ENCODE assay signal across 20 mouse cellular contexts in genomic region chr7:126324791-126325190, GRCm38 (mm10). TPM values are rescaled to one million over a fixed set of nuclear protein-coding genes. Genes with fewer than 3 reads are reported as not detected.
DNase-seq lines count a peak whose midpoint lies in the region; ATAC-seq and TF ChIP-seq lines count a peak whose summit lies in the region.
"Had no signal": no experiment of that assay in that cellular context is flagged by ENCODE, and none has a peak within 500 bp of the region (broad histone marks: within the 10 kb centered on the region; RNA-seq: fewer than 3 reads in every experiment).

No protein-coding gene starts in this region.

- no peak for TF ChIP-seq EP300 in heart, postnatal 0 days (IDR thresholded peaks at IDR 0.05; ENCODE audit: low read depth)
- TF ChIP-seq EP300 in stomach, postnatal 0 days (optimal IDR thresholded peaks at IDR 0.05): no peak

- H3K9me3 ChIP-seq in embryonic facial prominence, embryonic 14.5 days (ENCODE audit: control insufficient read depth, low read length): no peaks in the 10 kb centered on the region
- H3K9me3 ChIP-seq in embryonic facial prominence, embryonic 10.5 days: no peaks in the 10 kb centered on the region
- H3K9me3 ChIP-seq in heart, postnatal 0 days (replicated peaks; ENCODE audit: control insufficient read depth, low read length): no peaks in the 10 kb centered on the region
- no peaks in the 10 kb centered on the region for H3K9me3 ChIP-seq in stomach, embryonic 15.5 days
- no peaks in the 10 kb centered on the region for H3K9me3 ChIP-seq in stomach, postnatal 0 days (ENCODE audit: control insufficient read depth, low read length)
- no peaks in the 10 kb centered on the region for H3K9me3 ChIP-seq in stomach, embryonic 16.5 days (replicated peaks; ENCODE audit: control insufficient read depth, low read length)
- H3K9me3 ChIP-seq: embryonic facial prominence, embryonic 12.5 days; limb, embryonic 10.5 days; lung, embryonic 15.5 days; neural tube, embryonic 15.5 days had no signal

- H3K27me3 ChIP-seq in embryonic facial prominence, embryonic 14.5 days (replicated peaks; ENCODE audit: control insufficient read depth, insufficient read depth, low read length): peaks cover 8% of the 10 kb centered on the region; the same call in 1 of the 2 replicates
- H3K27me3 ChIP-seq in embryonic facial prominence, embryonic 10.5 days (replicated peaks; ENCODE audit: low read depth, poor library complexity, severe bottlenecking): 0 out of 2 replicates have a peak, but pooled peaks cover 13% of the 10 kb centered on the region
- peaks cover 3% of the 10 kb centered on the region; the same call in 1 of the 2 replicates for H3K27me3 ChIP-seq in heart, postnatal 0 days (ENCODE audit: control insufficient read depth, insufficient read depth, low read length)
- H3K27me3 ChIP-seq in stomach, embryonic 15.5 days (replicated peaks): no peaks in the 10 kb centered on the region
- no peaks in the 10 kb centered on the region for H3K27me3 ChIP-seq in stomach, postnatal 0 days (ENCODE audit: control insufficient read depth, insufficient read depth, low read length)
- no peaks in the 10 kb centered on the region; the same call in 1 of the 2 replicates for H3K27me3 ChIP-seq in stomach, embryonic 16.5 days (ENCODE audit: control insufficient read depth, insufficient read depth, low read length)
- H3K27me3 ChIP-seq: embryonic facial prominence, embryonic 12.5 days; lung, embryonic 15.5 days had no signal

- no peak for TF ChIP-seq CTCF in heart, postnatal 0 days (IDR thresholded peaks at IDR 0.05; ENCODE audit: low read depth)
- TF ChIP-seq CTCF in stomach, postnatal 0 days (IDR thresholded peaks at IDR 0.05; ENCODE audit: low read depth): no peak

- no peak overlapping the region for H3K9ac ChIP-seq in embryonic facial prominence, embryonic 14.5 days (ENCODE audit: low read depth, low read length)
- no peak overlapping the region for H3K9ac ChIP-seq in heart, postnatal 0 days (replicated peaks; ENCODE audit: low read depth, low read length)
- no peak overlapping the region for H3K9ac ChIP-seq in stomach, embryonic 15.5 days
- no peak overlapping the region for H3K9ac ChIP-seq in stomach, postnatal 0 days (ENCODE audit: low read length)
- H3K9ac ChIP-seq in stomach, embryonic 16.5 days (ENCODE audit: low read length): no peak overlapping the region
- H3K9ac ChIP-seq: embryonic facial prominence, embryonic 12.5 days; lung, embryonic 15.5 days; neural tube, embryonic 15.5 days had no signal

- H3K4me3 ChIP-seq in embryonic facial prominence, embryonic 14.5 days (ENCODE audit: low read depth, low read length): no peak overlapping the region
- no peak overlapping the region for H3K4me3 ChIP-seq in embryonic facial prominence, embryonic 10.5 days
- H3K4me3 ChIP-seq in heart, postnatal 0 days (ENCODE audit: low read depth, low read length): no peak overlapping the region
- H3K4me3 ChIP-seq in stomach, embryonic 15.5 days (replicated peaks): no peak overlapping the region
- H3K4me3 ChIP-seq in stomach, postnatal 0 days (ENCODE audit: low read depth, low read length): no peak overlapping the region
- no peak overlapping the region for H3K4me3 ChIP-seq in stomach, embryonic 16.5 days (replicated peaks; ENCODE audit: low read length)
- H3K4me3 ChIP-seq: embryonic facial prominence, embryonic 12.5 days; left cerebral cortex, adult 2 months; limb, embryonic 10.5 days; lung, embryonic 15.5 days; neural tube, embryonic 15.5 days had no signal

- 23% methylated on average over 3 of the region's 3 CpGs for WGBS in embryonic facial prominence, embryonic 14.5 days
- 40% methylated on average over 3 of the region's 3 CpGs for WGBS in embryonic facial prominence, embryonic 10.5 days
- WGBS in heart, postnatal 0 days: 13% methylated on average over 3 of the region's 3 CpGs
- WGBS in stomach, embryonic 15.5 days: 8% methylated on average over 3 of the region's 3 CpGs
- WGBS in stomach, postnatal 0 days: 7% methylated on average over 3 of the region's 3 CpGs
- 13% methylated on average over 3 of the region's 3 CpGs for WGBS in stomach, embryonic 16.5 days

- no peak overlapping the region for H3K4me2 ChIP-seq in embryonic facial prominence, embryonic 14.5 days (ENCODE audit: low read depth, low read length)
- no peak overlapping the region for H3K4me2 ChIP-seq in heart, postnatal 0 days (ENCODE audit: low read depth, low read length)
- H3K4me2 ChIP-seq in stomach, embryonic 15.5 days: no peak overlapping the region
- H3K4me2 ChIP-seq in stomach, postnatal 0 days (replicated peaks; ENCODE audit: low read depth): no peak overlapping the region
- no peak overlapping the region for H3K4me2 ChIP-seq in stomach, embryonic 16.5 days (ENCODE audit: low read depth, low read length)
- H3K4me2 ChIP-seq: embryonic facial prominence, embryonic 12.5 days; liver, embryonic 11.5 days; lung, embryonic 15.5 days; neural tube, embryonic 15.5 days had no signal

- intact Hi-C loops in heart, postnatal 25 days (cut with DNase I): loop anchor here (5.0 kb wide), 1 partner anchor 203 kb away; no protein-coding TSS in a partner anchor

- H3K36me3 ChIP-seq in embryonic facial prominence, embryonic 14.5 days (ENCODE audit: control insufficient read depth, insufficient read depth, low read length): no peaks in the 10 kb centered on the region
- no peaks in the 10 kb centered on the region for H3K36me3 ChIP-seq in embryonic facial prominence, embryonic 10.5 days (replicated peaks)
- no peaks in the 10 kb centered on the region for H3K36me3 ChIP-seq in heart, postnatal 0 days (replicated peaks; ENCODE audit: control insufficient read depth, insufficient read depth, low read length)
- no peaks in the 10 kb centered on the region for H3K36me3 ChIP-seq in stomach, embryonic 15.5 days
- H3K36me3 ChIP-seq in stomach, postnatal 0 days (ENCODE audit: control insufficient read depth, insufficient read depth, low read length): no peaks in the 10 kb centered on the region
- H3K36me3 ChIP-seq in stomach, embryonic 16.5 days (ENCODE audit: control insufficient read depth, insufficient read depth, low read length): no peaks in the 10 kb centered on the region
- H3K36me3 ChIP-seq: embryonic facial prominence, embryonic 12.5 days; limb, embryonic 10.5 days; lung, embryonic 15.5 days; neural tube, embryonic 15.5 days had no signal

- H3K4me1 ChIP-seq in embryonic facial prominence, embryonic 14.5 days (ENCODE audit: control insufficient read depth, insufficient read depth, low read length): no peaks in the 10 kb centered on the region
- peaks cover 8% of the 10 kb centered on the region for H3K4me1 ChIP-seq in embryonic facial prominence, embryonic 10.5 days
- no peaks in the 10 kb centered on the region for H3K4me1 ChIP-seq in heart, postnatal 0 days (ENCODE audit: control insufficient read depth, insufficient read depth)
- H3K4me1 ChIP-seq in stomach, embryonic 15.5 days: no peaks in the 10 kb centered on the region
- H3K4me1 ChIP-seq in stomach, postnatal 0 days (replicated peaks; ENCODE audit: control insufficient read depth, insufficient read depth): no peaks in the 10 kb centered on the region
- no peaks in the 10 kb centered on the region for H3K4me1 ChIP-seq in stomach, embryonic 16.5 days (ENCODE audit: control insufficient read depth, insufficient read depth, low read length)
- H3K4me1 ChIP-seq: embryonic facial prominence, embryonic 12.5 days; limb, embryonic 10.5 days; lung, embryonic 15.5 days had no signal

- ATAC-seq in embryonic facial prominence, embryonic 14.5 days (ENCODE audit: low read depth): no peak
- peak; percentile 39; the same call in 1 of the 2 replicates for ATAC-seq in heart, postnatal 0 days (ENCODE audit: insufficient read depth, low read depth)
- peak; percentile 39; the same call in 1 of the 2 replicates for ATAC-seq in stomach, embryonic 15.5 days (ENCODE audit: insufficient read depth, low FRiP score, low read depth)
- no peak for ATAC-seq in stomach, postnatal 0 days (ENCODE audit: low FRiP score, low TSS enrichment)
- no peak for ATAC-seq in stomach, embryonic 16.5 days (ENCODE audit: insufficient read depth, low FRiP score)
- ATAC-seq: forebrain, embryonic 16.5 days; hindbrain, embryonic 16.5 days had no signal

- peak; percentile 10 for DNase-seq in embryonic facial prominence, embryonic 14.5 days (ENCODE audit: low spot score)
- no peak for DNase-seq in embryonic facial prominence, embryonic 10.5 days (ENCODE audit: low spot score)
- DNase-seq in heart, postnatal 0 days (ENCODE audit: low spot score): peak; percentile 13
- no peak for DNase-seq in heart, postnatal 25 days (ENCODE audit: low spot score)
- no peak for DNase-seq in stomach, postnatal 0 days (ENCODE audit: low spot score)
- DNase-seq in frontal cortex, adult 2 months (ENCODE audit: extremely low spot score in 1 of 2, low spot score in 1 of 2): no peak
- DNase-seq: adrenal gland, adult 2 months; cerebellum, postnatal 14 days; kidney, adult 2 months; kidney, postnatal 14 days had no signal

- H3K27ac ChIP-seq in embryonic facial prominence, embryonic 14.5 days (replicated peaks; ENCODE audit: low read depth, low read length): peak overlapping the region; percentile 15; the same call in 1 of the 2 replicates
- H3K27ac ChIP-seq in embryonic facial prominence, embryonic 10.5 days (replicated peaks): no peak overlapping the region; the same call in 1 of the 2 replicates
- no peak overlapping the region for H3K27ac ChIP-seq in heart, postnatal 0 days (ENCODE audit: low read depth)
- no peak overlapping the region for H3K27ac ChIP-seq in stomach, embryonic 15.5 days
- H3K27ac ChIP-seq in stomach, postnatal 0 days (replicated peaks): no peak overlapping the region
- peak overlapping the region; percentile 29; the same call in 1 of the 2 replicates for H3K27ac ChIP-seq in stomach, embryonic 16.5 days (ENCODE audit: low read length)
- H3K27ac ChIP-seq: embryonic facial prominence, embryonic 12.5 days; left cerebral cortex, adult 2 months; limb, embryonic 10.5 days; lung, embryonic 15.5 days; neural tube, embryonic 15.5 days had no signal

RNA-seq across cellular contexts. Expression of gene Lat, which starts 44.6 kb away (rescaled TPM):
- polyA plus RNA-seq in embryonic facial prominence, embryonic 14.5 days (2014; fragmentation: Nextera tagmentation; extraction: Ambion mirVana): 2.3 TPM in 2 replicates
- polyA plus RNA-seq in embryonic facial prominence, embryonic 10.5 days (2016; fragmentation: Nextera tagmentation; extraction: Ambion mirVana): 2.9 and 3.3 TPM in 2 replicates
- total RNA-seq in heart, postnatal 0 days (2014; rRNA removed; ENCODE audit: low replicate concordance): 0.73 and 6.7 TPM in 2 replicates
- polyA plus RNA-seq in heart, postnatal 0 days (2015; fragmentation: Nextera tagmentation; extraction: Ambion mirVana): 0.75 and 1.1 TPM in 2 replicates
- total RNA-seq in heart, postnatal 25 days (2021): under 1 TPM; 0.67 to 0.91 TPM
- polyA plus RNA-seq in stomach, embryonic 15.5 days (2015; fragmentation: Nextera tagmentation; extraction: Ambion mirVana): 2.0 and 2.2 TPM in 2 replicates
- 0.21 and 0.46 TPM in 2 replicates for polyA plus RNA-seq in stomach, postnatal 0 days (2015; fragmentation: Nextera tagmentation; extraction: Ambion mirVana)
- 0.51 and 2.0 TPM in 2 replicates for polyA plus RNA-seq in stomach, embryonic 16.5 days (2015; fragmentation: Nextera tagmentation; extraction: Ambion mirVana)
- polyA plus RNA-seq in frontal cortex, adult 2 months (2012; rRNA removed): 1.3 and 3.1 TPM in 2 replicates

RNA-seq across cellular contexts. Expression of gene Sbk1, which starts 52.4 kb away (rescaled TPM):
- polyA plus RNA-seq in embryonic facial prominence, embryonic 14.5 days (2014; fragmentation: Nextera tagmentation; extraction: Ambion mirVana): 36.3 and 46.6 TPM in 2 replicates
- 91.0 and 102 TPM in 2 replicates for polyA plus RNA-seq in embryonic facial prominence, embryonic 10.5 days (2016; fragmentation: Nextera tagmentation; extraction: Ambion mirVana)
- 42.0 and 48.9 TPM in 2 replicates for total RNA-seq in heart, postnatal 0 days (2014; rRNA removed; ENCODE audit: low replicate concordance)
- 14.9 and 17.4 TPM in 2 replicates for polyA plus RNA-seq in heart, postnatal 0 days (2015; fragmentation: Nextera tagmentation; extraction: Ambion mirVana)
- 10 to 100 TPM; 76.5 to 86.4 TPM for total RNA-seq in heart, postnatal 25 days (2021)
- 19.1 and 21.5 TPM in 2 replicates for polyA plus RNA-seq in stomach, embryonic 15.5 days (2015; fragmentation: Nextera tagmentation; extraction: Ambion mirVana)
- 4.0 and 5.3 TPM in 2 replicates for polyA plus RNA-seq in stomach, postnatal 0 days (2015; fragmentation: Nextera tagmentation; extraction: Ambion mirVana)
- 8.1 and 9.7 TPM in 2 replicates for polyA plus RNA-seq in stomach, embryonic 16.5 days (2015; fragmentation: Nextera tagmentation; extraction: Ambion mirVana)
- 54.4 and 56.0 TPM in 2 replicates for polyA plus RNA-seq in frontal cortex, adult 2 months (2012; rRNA removed)

RNA-seq across cellular contexts. Expression of gene Spns1, which starts 52.5 kb away (rescaled TPM):
- 40.4 and 43.8 TPM in 2 replicates for polyA plus RNA-seq in embryonic facial prominence, embryonic 14.5 days (2014; fragmentation: Nextera tagmentation; extraction: Ambion mirVana)
- 63.6 and 66.9 TPM in 2 replicates for polyA plus RNA-seq in embryonic facial prominence, embryonic 10.5 days (2016; fragmentation: Nextera tagmentation; extraction: Ambion mirVana)
- 47.0 and 87.1 TPM in 2 replicates for total RNA-seq in heart, postnatal 0 days (2014; rRNA removed; ENCODE audit: low replicate concordance)
- 34.6 and 36.0 TPM in 2 replicates for polyA plus RNA-seq in heart, postnatal 0 days (2015; fragmentation: Nextera tagmentation; extraction: Ambion mirVana)
- total RNA-seq in heart, postnatal 25 days (2021): 10 to 100 TPM; 33.0 to 34.6 TPM
- 42.4 and 53.8 TPM in 2 replicates for polyA plus RNA-seq in stomach, embryonic 15.5 days (2015; fragmentation: Nextera tagmentation; extraction: Ambion mirVana)
- polyA plus RNA-seq in stomach, postnatal 0 days (2015; fragmentation: Nextera tagmentation; extraction: Ambion mirVana): 24.4 and 26.9 TPM in 2 replicates
- 48.1 and 52.4 TPM in 2 replicates for polyA plus RNA-seq in stomach, embryonic 16.5 days (2015; fragmentation: Nextera tagmentation; extraction: Ambion mirVana)
- polyA plus RNA-seq in frontal cortex, adult 2 months (2012; rRNA removed): 148 and 159 TPM in 2 replicates

Comparison
In these comparisons a context has a peak if more than half of its experiments do, and no peak if none do; other contexts are left out.
1. ATAC-seq: peak in heart, postnatal 0 days (single experiment) and stomach, embryonic 15.5 days (single experiment); none in embryonic facial prominence, embryonic 14.5 days (single experiment), stomach, postnatal 0 days (single experiment) and stomach, embryonic 16.5 days (single experiment).
2. DNase-seq: peak in embryonic facial prominence, embryonic 14.5 days (single experiment) and heart, postnatal 0 days (single experiment); none in embryonic facial prominence, embryonic 10.5 days (single experiment), heart, postnatal 25 days (single experiment), stomach, postnatal 0 days (single experiment) and frontal cortex, adult 2 months (0 of 2).
3. H3K27ac ChIP-seq: peak in embryonic facial prominence, embryonic 14.5 days (single experiment) and stomach, embryonic 16.5 days (single experiment); none in embryonic facial prominence, embryonic 10.5 days (single experiment), heart, postnatal 0 days (single experiment), stomach, embryonic 15.5 days (single experiment) and stomach, postnatal 0 days (single experiment).